Mouse (Mus musculus): ENCODE measurements at regions not wholly inside any gene's neighbourhood (a gene's known extent, or its start where the extent isn't known, plus 50 kb on each side); places are given as distances from the start of the nearest gene placed in this dataset.

DNA sequence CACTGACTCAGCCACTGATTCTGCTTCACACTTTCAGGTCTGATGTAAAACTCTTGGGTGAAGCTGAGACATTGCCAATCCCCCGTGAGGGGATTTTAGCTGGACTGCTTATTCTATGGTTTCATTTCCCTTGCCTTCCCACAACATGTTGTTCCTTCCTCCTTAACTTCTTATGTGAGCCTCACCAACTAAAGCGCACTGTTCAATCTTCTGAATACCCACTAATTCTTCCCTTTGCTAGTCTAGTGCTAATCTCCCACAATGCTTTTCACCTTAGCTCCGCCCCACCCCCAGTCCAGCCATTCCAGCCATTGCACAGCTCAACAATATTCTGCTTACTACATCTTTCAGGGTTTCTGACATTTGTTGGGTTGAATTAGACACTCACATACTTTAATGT lies 196.7 kb downstream of the Hlx start:
- TF ChIP-seq CTCF (IDR thresholded peaks at IDR 0.05; ENCODE audit: borderline replicate concordance, extremely low read depth, insufficient read depth, insufficient read length) (no peak), POLR2A (IDR thresholded peaks at IDR 0.05; ENCODE audit: borderline replicate concordance, extremely low read depth, insufficient read depth, insufficient read length, poor library complexity, severe bottlenecking) (no peak)

Data from brain, embryonic 14.5 days (tissue).